Mouse (Mus musculus) lung, adult 2 months (tissue): Measurements from ENCODE around the gene Tspan32.

Experiments used
- CTCF ChIP-seq: fragments of 200-500 bp; IDR thresholded peaks from 2 replicates; pipeline ENCODE4 v1.5.1; 2011; ENCODE audit warnings: mild to moderate bottlenecking, low read length, control low read depth; ENCODE audit not compliant: insufficient read depth
- POLR2A ChIP-seq: fragments of 200-500 bp; IDR thresholded peaks from 2 replicates; pipeline ENCODE4 v1.6.1; 2011; ENCODE audit warnings: low read depth, mild to moderate bottlenecking, control low read depth, low read length, borderline replicate concordance; ENCODE audit errors: extremely low read depth

DNA sequence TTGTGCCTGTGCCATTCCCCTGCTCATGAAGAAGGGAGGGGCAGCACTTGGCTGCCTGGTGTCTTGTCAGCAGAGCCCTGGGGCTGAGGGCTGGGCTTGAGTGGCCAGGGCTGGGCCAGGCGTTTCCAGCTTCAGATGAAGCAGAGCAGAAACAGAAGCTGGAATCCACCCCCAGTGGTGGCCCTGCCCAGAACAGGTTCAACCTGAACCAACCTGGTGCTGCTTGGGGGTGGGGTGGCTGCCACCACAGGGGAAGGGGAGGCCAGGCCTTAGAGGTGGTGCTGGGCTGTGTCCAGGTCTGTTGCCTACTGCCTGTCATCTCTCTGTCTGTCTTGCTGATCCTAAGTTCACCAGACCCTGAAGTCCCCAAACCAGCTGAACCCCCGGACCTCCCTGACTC, 48.8 kb upstream of the Tspan32 start:
- TF ChIP-seq CTCF (no peak), POLR2A (no peak)
